In the genomic region with DNA sequence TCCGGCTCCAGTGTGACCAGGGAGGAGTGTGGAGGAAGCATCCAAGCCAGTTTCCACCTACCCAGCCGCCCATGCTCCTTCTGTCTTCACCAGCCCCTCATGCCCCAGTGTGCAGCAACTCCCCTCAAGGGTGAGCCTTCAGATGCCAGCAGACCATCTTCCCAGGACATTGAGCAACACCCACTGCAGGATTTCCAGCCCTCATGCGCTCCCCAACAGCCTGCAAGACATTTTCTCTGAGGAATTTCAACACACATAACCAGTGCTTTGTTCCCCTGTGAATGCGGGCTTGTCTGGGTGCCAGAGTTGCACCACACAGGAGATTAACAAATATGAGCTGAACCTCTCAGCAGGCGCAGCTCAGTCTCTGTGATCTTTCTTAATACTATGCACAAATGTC, we compare ENCODE assay signal across 11 mouse cellular contexts.
DNase-seq lines count a peak whose midpoint lies in the region; ATAC-seq lines count a peak whose summit lies in the region.
"Had no signal": no experiment of that assay in that cellular context is flagged by ENCODE, and none has a peak within 500 bp of the region (broad histone marks: within the 10 kb centered on the region; RNA-seq: fewer than 3 reads in every experiment).

No protein-coding gene starts in this region.

- no peaks in the 10 kb centered on the region for H3K9me3 ChIP-seq in forebrain, embryonic 14.5 days (replicated peaks; ENCODE audit: control insufficient read depth, low read length)
- no peaks in the 10 kb centered on the region for H3K9me3 ChIP-seq in forebrain, embryonic 13.5 days (replicated peaks)
- no peaks in the 10 kb centered on the region for H3K9me3 ChIP-seq in lung, embryonic 16.5 days (ENCODE audit: control insufficient read depth, low read length)
- H3K9me3 ChIP-seq: liver, embryonic 15.5 days had no signal

- peak; percentile 30 for DNase-seq in forebrain, embryonic 14.5 days (ENCODE audit: low spot score)
- DNase-seq in ovary, adult 18-20 months (ENCODE audit: low spot score), result peak; percentile 3
- no peak for DNase-seq in ovary, postnatal 10 days (ENCODE audit: low spot score)
- DNase-seq in T-cell, adult 2 months (ENCODE audit: low spot score), result no peak
- no peak for DNase-seq in frontal cortex, postnatal 36 days (ENCODE audit: low spot score in 2 of 2)
- DNase-seq in right cerebral cortex, postnatal 14 days, result no peak
- DNase-seq: thymus, postnatal 36 days had no signal

- WGBS in forebrain, embryonic 14.5 days, result 49% methylated on average over 5 of the region's 5 CpGs
- 44% methylated on average over 5 of the region's 5 CpGs for WGBS in forebrain, embryonic 13.5 days
- WGBS in lung, embryonic 16.5 days, result 43% methylated on average over 5 of the region's 5 CpGs

- no peaks in the 10 kb centered on the region for H3K27me3 ChIP-seq in forebrain, embryonic 14.5 days (replicated peaks; ENCODE audit: control insufficient read depth, insufficient read depth, low read length)
- no peaks in the 10 kb centered on the region for H3K27me3 ChIP-seq in forebrain, embryonic 13.5 days
- H3K27me3 ChIP-seq in lung, embryonic 16.5 days (ENCODE audit: control insufficient read depth, insufficient read depth, low read depth, low read length), result no peaks in the 10 kb centered on the region
- H3K27me3 ChIP-seq: liver, embryonic 15.5 days had no signal

- H3K27ac ChIP-seq in forebrain, embryonic 14.5 days (ENCODE audit: low read depth, low read length), result no peak overlapping the region
- no peak overlapping the region for H3K27ac ChIP-seq in forebrain, embryonic 13.5 days
- peak overlapping the region; percentile 77 for H3K27ac ChIP-seq in lung, embryonic 16.5 days (ENCODE audit: low read length)
- H3K27ac ChIP-seq: kidney, postnatal 0 days; liver, embryonic 15.5 days had no signal

- H3K9ac ChIP-seq in forebrain, embryonic 14.5 days (ENCODE audit: low read length), result no peak overlapping the region
- H3K9ac ChIP-seq in forebrain, embryonic 13.5 days, result no peak overlapping the region
- H3K9ac ChIP-seq in lung, embryonic 16.5 days (ENCODE audit: low read length), result no peak overlapping the region
- H3K9ac ChIP-seq: liver, embryonic 15.5 days had no signal

- H3K4me3 ChIP-seq in forebrain, embryonic 14.5 days (ENCODE audit: low read depth, low read length), result no peak overlapping the region
- no peak overlapping the region for H3K4me3 ChIP-seq in forebrain, embryonic 13.5 days
- no peak overlapping the region for H3K4me3 ChIP-seq in lung, embryonic 16.5 days (ENCODE audit: low read length)
- H3K4me3 ChIP-seq: liver, embryonic 15.5 days had no signal

- no peaks in the 10 kb centered on the region for H3K4me1 ChIP-seq in forebrain, embryonic 14.5 days (ENCODE audit: control insufficient read depth, insufficient read depth, low read length)
- peaks cover 4% of the 10 kb centered on the region; the same call in 1 of the 2 replicates for H3K4me1 ChIP-seq in forebrain, embryonic 13.5 days
- H3K4me1 ChIP-seq in lung, embryonic 16.5 days (replicated peaks; ENCODE audit: control insufficient read depth, insufficient read depth, low read length), result peaks cover 7% of the 10 kb centered on the region; the same call in 1 of the 2 replicates
- H3K4me1 ChIP-seq: liver, embryonic 15.5 days had no signal

- ATAC-seq in forebrain, embryonic 14.5 days, result no peak
- no peak for ATAC-seq in forebrain, embryonic 13.5 days
- ATAC-seq in lung, embryonic 16.5 days (ENCODE audit: low read depth), result peak; percentile 85

- H3K36me3 ChIP-seq in forebrain, embryonic 14.5 days (ENCODE audit: control insufficient read depth, insufficient read depth, low read length), result no peaks in the 10 kb centered on the region
- H3K36me3 ChIP-seq in forebrain, embryonic 13.5 days (ENCODE audit: poor library complexity, severe bottlenecking), result no peaks in the 10 kb centered on the region
- H3K36me3 ChIP-seq in lung, embryonic 16.5 days (ENCODE audit: control insufficient read depth, insufficient read depth, low read length), result no peaks in the 10 kb centered on the region
- H3K36me3 ChIP-seq: liver, embryonic 15.5 days had no signal

- no peak overlapping the region for H3K4me2 ChIP-seq in forebrain, embryonic 14.5 days (ENCODE audit: low read length)
- H3K4me2 ChIP-seq in forebrain, embryonic 13.5 days, result no peak overlapping the region
- no peak overlapping the region for H3K4me2 ChIP-seq in lung, embryonic 16.5 days (ENCODE audit: low read depth, low read length)
- H3K4me2 ChIP-seq: liver, embryonic 15.5 days had no signal

Comparison
In these comparisons a context has a peak if more than half of its experiments do, and no peak if none do; other contexts are left out.
1. DNase-seq: peak in forebrain, embryonic 14.5 days (single experiment) and ovary, adult 18-20 months (single experiment); none in ovary, postnatal 10 days (single experiment), T-cell, adult 2 months (single experiment), frontal cortex, postnatal 36 days (0 of 2) and right cerebral cortex, postnatal 14 days (single experiment).